Mouse (Mus musculus) forebrain, postnatal 0 days (tissue): Measurements from ENCODE around the gene Runx3. TPM values are rescaled to one million over a fixed set of nuclear protein-coding genes. Genes with fewer than 3 reads are reported as not detected.

Experiments
- ATAC-seq: fragments of 200-750 bp; cut with Nextera tagmentation; 2 replicates; pipeline ENCODE4 v1.8.0; 2017; ENCODE audit warnings: mild to moderate bottlenecking, moderate library complexity
- DNase-seq: peaks from one replicate; pipeline ENCODE4 v3.0.0-alpha.2; 2015
- H3K27ac ChIP-seq: fragments of 300-500 bp; sonication (generic); 2 replicates; pipeline ENCODE4 v1.5.1; 2014; ENCODE audit warnings: low read depth, mild to moderate bottlenecking, antibody characterized with exemption, low read length, moderate library complexity, mixed read lengths
- H3K27me3 ChIP-seq: fragments of 300-500 bp; sonication (generic); 2 replicates; pipeline ENCODE4 v1.6.1; 2014; ENCODE audit warnings: mild to moderate bottlenecking, low read length, mixed read lengths; ENCODE audit not compliant: insufficient read depth
- H3K36me3 ChIP-seq: fragments of 300-500 bp; sonication (generic); 2 replicates; pipeline ENCODE4 v1.6.1; 2014; ENCODE audit warnings: mild to moderate bottlenecking, moderate library complexity; ENCODE audit not compliant: insufficient read depth
- H3K4me1 ChIP-seq: fragments of 300-500 bp; sonication (generic); 2 replicates; pipeline ENCODE4 v1.6.1; 2014; ENCODE audit warnings: antibody characterized with exemption; ENCODE audit not compliant: insufficient read depth
- H3K4me2 ChIP-seq: fragments of 300-500 bp; sonication (generic); 2 replicates; pipeline ENCODE4 v1.6.1; 2014; ENCODE audit warnings: low read depth, mild to moderate bottlenecking, moderate library complexity
- H3K4me3 ChIP-seq: fragments of 300-500 bp; sonication (generic); 2 replicates; pipeline ENCODE4 v1.5.1; 2014; ENCODE audit warnings: low read depth, low read length, mixed read lengths
- H3K9ac ChIP-seq: fragments of 300-500 bp; sonication (generic); 2 replicates; pipeline ENCODE4 v1.6.1; 2014; ENCODE audit warnings: mild to moderate bottlenecking
- H3K9me3 ChIP-seq: fragments of 300-500 bp; sonication (generic); 2 replicates; pipeline ENCODE4 v1.6.1; 2016; ENCODE audit warnings: low read length
- CTCF ChIP-seq: sonication (generic); IDR thresholded peaks from 2 replicates; pipeline ENCODE4 v1.5.1; 2016; ENCODE audit warnings: antibody characterized with exemption, control low read depth, low read depth
- WGBS: fragments of 180-500 bp; shearing (Covaris S2); extraction: QIAGEN DNeasy Blood & Tissue Kit; methylation state at CpG from one replicate; pipeline ENCODE4 v1.1.7; 2014; 5-methylcytosine and 5-hydroxymethylcytosine counted together
- polyA plus RNA-seq: library from polyadenylated mRNA; unstranded; fragments of >200 nt; fragmentation: Nextera tagmentation; extraction: Ambion mirVana; gene quantifications from 2 replicates; pipeline ENCODE4 v1.2.1, GENCODE M21; 2015
- total RNA-seq: library from RNA; depleted of rRNA; stranded (reverse); fragments of >200 nt; gene quantifications from 2 replicates; pipeline ENCODE4 v1.2.3, GENCODE M21; 2014

Gene Runx3
- total and polyA plus RNA-seq, 2 experiments from 2014 or later: not detected

GRCm38 (mm10) chr4:135189452-135190008 lies 69.1 kb downstream of the Runx3 start:
- H3K27me3 ChIP-seq: no peaks in the 10 kb centered on the region
- no peak overlapping the region for H3K9ac ChIP-seq
- no peak overlapping the region for H3K27ac ChIP-seq
- no peak overlapping the region for H3K4me3 ChIP-seq
- H3K9me3 ChIP-seq: no peaks in the 10 kb centered on the region
- TF ChIP-seq CTCF: no peak
- no peaks in the 10 kb centered on the region for H3K36me3 ChIP-seq
- H3K4me2 ChIP-seq: no peak overlapping the region
- H3K4me1 ChIP-seq: no peaks in the 10 kb centered on the region
- no peak for ATAC-seq
- 88% methylated on average over 12 of the region's 12 CpGs for WGBS
- no peak for DNase-seq

GRCm38 (mm10) chr4:135190364-135190763 lies 69.9 kb downstream of the Runx3 start:
- Histone ChIP-seq H3K9me3 (0 out of 2 replicates have a peak, but pooled peaks cover 2% of the 10 kb centered on the region), H3K27ac (no peak overlapping the region), H3K4me2 (no peak overlapping the region), H3K36me3 (no peaks in the 10 kb centered on the region), H3K4me1 (no peaks in the 10 kb centered on the region), H3K4me3 (no peak overlapping the region), H3K27me3 (no peaks in the 10 kb centered on the region), H3K9ac (no peak overlapping the region)
- WGBS: 93% methylated on average over 1 of the region's 1 CpGs
- DNase-seq: no peak
- ATAC-seq: no peak
- no peak for TF ChIP-seq CTCF

- Histone ChIP-seq H3K36me3 (no peaks in the 10 kb centered on the region), H3K4me3 (no peak overlapping the region), H3K27ac (no peak overlapping the region), H3K4me2 (no peak overlapping the region), H3K9ac (no peak overlapping the region), H3K4me1 (no peaks in the 10 kb centered on the region), H3K9me3 (0 out of 2 replicates have a peak, but pooled peaks cover 4% of the 10 kb centered on the region), H3K27me3 (no peaks in the 10 kb centered on the region)
- no peak for TF ChIP-seq CTCF
- ATAC-seq (no peak), DNase-seq (no peak)
- 70% methylated on average over 1 of the region's 1 CpGs for WGBS
Observed at GRCm38 (mm10) chr4:135191185-135191584, 70.7 kb downstream of the Runx3 start.

GRCm38 (mm10) chr4:135191604-135192003 lies 71.2 kb downstream of the Runx3 start:
- Histone ChIP-seq H3K27ac (no peak overlapping the region), H3K4me3 (no peak overlapping the region), H3K9ac (no peak overlapping the region), H3K9me3 (0 out of 2 replicates have a peak, but pooled peaks cover 4% of the 10 kb centered on the region), H3K27me3 (no peaks in the 10 kb centered on the region), H3K36me3 (no peaks in the 10 kb centered on the region), H3K4me1 (no peaks in the 10 kb centered on the region), H3K4me2 (no peak overlapping the region)
- no peak for TF ChIP-seq CTCF
- WGBS: 80% methylated on average over 11 of the region's 11 CpGs
- ATAC-seq (no peak), DNase-seq (no peak)

GRCm38 (mm10) chr4:135192841-135193240 lies 72.4 kb downstream of the Runx3 start:
- H3K4me3 ChIP-seq: no peak overlapping the region
- 83% methylated on average over 5 of the region's 5 CpGs for WGBS
- no peak for ATAC-seq

GRCm38 (mm10) chr4:135197857-135198256 lies 77.4 kb downstream of the Runx3 start:
- Histone ChIP-seq H3K9me3 (0 out of 2 replicates have a peak, but pooled peaks cover 4% of the 10 kb centered on the region), H3K27ac (no peak overlapping the region), H3K4me3 (no peak overlapping the region), H3K9ac (no peak overlapping the region), H3K4me2 (no peak overlapping the region), H3K36me3 (no peaks in the 10 kb centered on the region), H3K27me3 (no peaks in the 10 kb centered on the region), H3K4me1 (no peaks in the 10 kb centered on the region)
- 81% methylated on average over 8 of the region's 8 CpGs for WGBS
- no peak for DNase-seq
- no peak for ATAC-seq
- TF ChIP-seq CTCF: no peak

More at GRCm38 (mm10) chr4:135192841-135193240, 72.4 kb downstream of the Runx3 start:
- no peak for TF ChIP-seq CTCF
- H3K27me3 ChIP-seq: no peaks in the 10 kb centered on the region
- no peak overlapping the region for H3K27ac ChIP-seq
- DNase-seq: no peak
- H3K4me2 ChIP-seq: no peak overlapping the region
- H3K9ac ChIP-seq: no peak overlapping the region
- H3K4me1 ChIP-seq: no peaks in the 10 kb centered on the region
- 0 out of 2 replicates have a peak, but pooled peaks cover 4% of the 10 kb centered on the region for H3K9me3 ChIP-seq
- H3K36me3 ChIP-seq: no peaks in the 10 kb centered on the region

GRCm38 (mm10) chr4:135201771-135202170 lies 81.3 kb downstream of the Runx3 start:
- H3K4me2 ChIP-seq: no peak overlapping the region
- TF ChIP-seq CTCF: no peak
- H3K36me3 ChIP-seq: no peaks in the 10 kb centered on the region
- ATAC-seq (no peak), DNase-seq (no peak)
- H3K27me3 ChIP-seq: peaks cover 17% of the 10 kb centered on the region
- WGBS: 55% methylated on average over 16 of the region's 16 CpGs
- H3K27ac ChIP-seq: no peak overlapping the region
- no peak overlapping the region for H3K9ac ChIP-seq
- H3K4me1 ChIP-seq: no peaks in the 10 kb centered on the region
- H3K4me3 ChIP-seq: no peak overlapping the region
- H3K9me3 ChIP-seq: no peaks in the 10 kb centered on the region
